Mouse (Mus musculus) liver, embryonic 14.5 days (tissue): ENCODE measurements around the gene Hnrnpll. TPM values are rescaled to one million over a fixed set of nuclear protein-coding genes. Genes with fewer than 3 reads are reported as not detected.

Source experiments
- ATAC-seq: fragments of 200-750 bp; cut with Nextera tagmentation; 2 replicates; pipeline ENCODE4 v1.8.0; 2017; ENCODE audit warnings: moderate number of reproducible peaks, mild to moderate bottlenecking, moderate library complexity; ENCODE audit not compliant: insufficient read depth
- DNase-seq, 3 experiments: peaks; one replicate each; pipeline ENCODE4 v3.0.0-alpha.2; 2012 to 2013; ENCODE audit warnings: low read depth in 3 of 3, low spot score in 3 of 3
- H3K27ac ChIP-seq: fragments of 300-500 bp; sonication (generic); 2 replicates; pipeline ENCODE4 v1.5.1; 2014; ENCODE audit warnings: moderate library complexity, mild to moderate bottlenecking, control low read depth, inconsistent platforms
- H3K27me3 ChIP-seq: fragments of 300-500 bp; sonication (generic); 2 replicates; pipeline ENCODE4 v1.6.1; 2014; ENCODE audit warnings: mild to moderate bottlenecking, low read length, moderate library complexity; ENCODE audit not compliant: control insufficient read depth, insufficient read depth
- H3K36me3 ChIP-seq: fragments of 300-500 bp; sonication (generic); replicated peaks from 2 replicates; pipeline ENCODE4 v1.6.1; 2014; ENCODE audit warnings: low read depth; ENCODE audit not compliant: control insufficient read depth, insufficient read depth
- H3K4me1 ChIP-seq, 2 experiments: fragments of 200-500 bp in 1 of 2; fragments of 300-500 bp in 1 of 2; sonication (generic) in 1 of 2; replicated peaks; 2 replicates each; pipeline ENCODE4 v1.6.1; 2012 to 2014; ENCODE audit warnings: antibody characterized with exemption in 1 of 2, inconsistent platforms in 1 of 2, low read length in 1 of 2; ENCODE audit not compliant: control insufficient read depth in 2 of 2, insufficient read depth in 2 of 2
- H3K4me2 ChIP-seq: fragments of 300-500 bp; sonication (generic); 2 replicates; pipeline ENCODE4 v1.6.1; 2014; ENCODE audit warnings: low read depth, mild to moderate bottlenecking, control low read depth, moderate library complexity
- H3K4me3 ChIP-seq, 2 experiments: fragments of 200-500 bp in 1 of 2; fragments of 300-500 bp in 1 of 2; sonication (generic) in 1 of 2; 2 replicates each; pipeline ENCODE4 v1.5.1; 2012 to 2014; ENCODE audit warnings: low read depth in 2 of 2, low read length in 2 of 2, mild to moderate bottlenecking in 2 of 2, control low read depth in 1 of 2, inconsistent platforms in 1 of 2, moderate library complexity in 1 of 2; ENCODE audit not compliant: insufficient read depth in 1 of 2
- H3K9ac ChIP-seq: fragments of 300-500 bp; sonication (generic); replicated peaks from 2 replicates; pipeline ENCODE4 v1.6.1; 2014; ENCODE audit warnings: mild to moderate bottlenecking, control low read depth, moderate library complexity
- H3K9me3 ChIP-seq: fragments of 300-500 bp; sonication (generic); 2 replicates; pipeline ENCODE4 v1.6.1; 2016; ENCODE audit warnings: low read length, mixed read lengths; ENCODE audit not compliant: control insufficient read depth
- CTCF ChIP-seq: IDR thresholded peaks from 2 replicates; pipeline ENCODE4 v1.5.1; 2016; ENCODE audit warnings: antibody characterized with exemption, low read depth, control low read depth
- EP300 ChIP-seq: IDR thresholded peaks from 2 replicates; pipeline ENCODE4 v1.6.1; 2016; ENCODE audit warnings: antibody characterized with exemption, low read depth
- WGBS: fragments of 180-500 bp; shearing (Covaris S2); extraction: QIAGEN DNeasy Blood & Tissue Kit; methylation state at CpG from one replicate; pipeline ENCODE4 v1.1.7; 2014; ENCODE audit not compliant: insufficient replicate concordance; 5-methylcytosine and 5-hydroxymethylcytosine counted together
- polyA plus RNA-seq, 2 experiments: library from polyadenylated mRNA; depleted of rRNA in 1 of 2; stranded (reverse) in 1 of 2; unstranded in 1 of 2; fragments of >200 nt; fragmentation: Nextera tagmentation in 1 of 2; extraction: Ambion mirVana in 1 of 2; gene quantifications; 2 replicates each; pipeline versions ENCODE4 v1.2.1 to v1.2.3; 2012 to 2014

The Hnrnpll gene
- polyA plus RNA-seq, 2 experiments = 23.1 to 23.5 TPM

DNA sequence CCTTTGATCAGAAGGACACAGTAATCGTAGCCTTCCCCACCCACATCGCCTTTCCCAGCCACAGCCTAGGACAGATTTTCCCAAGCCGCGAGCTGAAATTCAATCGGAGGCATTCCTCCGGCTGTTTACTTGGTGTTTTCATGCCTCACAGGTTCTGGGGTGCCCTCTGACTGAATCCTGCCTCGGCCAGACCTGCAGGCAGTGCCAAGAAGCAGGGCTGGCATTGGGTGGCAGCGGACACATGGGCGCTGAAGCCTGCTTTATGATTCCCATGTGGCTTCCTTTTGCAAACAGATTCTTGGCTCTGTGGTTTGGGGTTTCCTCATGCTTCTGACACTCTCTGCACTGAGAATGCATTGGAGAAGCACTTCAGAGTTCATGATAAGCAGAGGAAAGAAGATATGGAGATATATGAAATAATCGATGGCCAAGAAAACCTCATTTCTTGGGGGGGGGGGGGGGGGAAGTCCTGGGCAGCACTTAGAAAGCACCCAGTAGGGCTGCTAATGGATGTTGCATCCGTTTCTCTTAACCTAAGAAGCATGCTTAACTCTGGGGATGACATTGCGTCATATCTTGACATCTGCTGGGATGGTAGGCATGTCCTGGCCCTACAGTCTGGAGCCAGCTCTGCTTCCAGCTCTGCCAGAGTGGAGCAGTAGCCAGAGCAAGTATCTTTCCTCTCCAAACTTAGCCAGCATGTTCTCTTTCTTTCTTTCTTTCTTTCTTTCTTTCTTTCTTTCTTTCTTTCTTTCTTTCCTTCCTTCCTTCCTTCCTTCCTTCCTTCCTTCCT is 70.8 kb downstream of the Hnrnpll start:
- no peak for ATAC-seq
- 53% methylated on average over 12 of the region's 12 CpGs for WGBS

GRCm38 (mm10) chr17:79990161-79990560 is 72.0 kb downstream of the Hnrnpll start:
- Histone ChIP-seq H3K27me3 (no peaks in the 10 kb centered on the region), H3K4me3 (no peak overlapping the region), H3K9ac (no peak overlapping the region), H3K9me3 (no peaks in the 10 kb centered on the region), H3K4me1 (no peaks in the 10 kb centered on the region), H3K27ac (no peak overlapping the region), H3K36me3 (no peaks in the 10 kb centered on the region), H3K4me2 (no peak overlapping the region)
- TF ChIP-seq CTCF = no peak
- no peak for TF ChIP-seq EP300
- WGBS = 75% methylated on average over 7 of the region's 7 CpGs
- DNase-seq = no peak
- ATAC-seq = no peak

More for the DNA sequence above, 70.8 kb downstream of the Hnrnpll start:
- H3K9me3 ChIP-seq = no peaks in the 10 kb centered on the region
- TF ChIP-seq EP300 = no peak
- TF ChIP-seq CTCF = no peak
- H3K4me2 ChIP-seq = no peak overlapping the region
- no peaks in the 10 kb centered on the region for H3K36me3 ChIP-seq
- H3K9ac ChIP-seq = no peak overlapping the region
- H3K4me1 ChIP-seq = no peaks in the 10 kb centered on the region
- H3K27ac ChIP-seq = no peak overlapping the region
- no peak overlapping the region for H3K4me3 ChIP-seq
- no peak for DNase-seq
- H3K27me3 ChIP-seq = no peaks in the 10 kb centered on the region

GRCm38 (mm10) chr17:79984450-79984849 is 77.7 kb downstream of the Hnrnpll start:
- Histone ChIP-seq H3K4me1 (peaks cover 0 to 7% of the 10 kb centered on the region in 2 experiments; a peak in 2 of 4 replicates), H3K36me3 (no peaks in the 10 kb centered on the region), H3K4me3 (no peak overlapping the region), H3K9me3 (no peaks in the 10 kb centered on the region), H3K4me2 (no peak overlapping the region), H3K27me3 (no peaks in the 10 kb centered on the region), H3K9ac (no peak overlapping the region), H3K27ac (no peak overlapping the region)
- DNase-seq = no peak
- no peak for TF ChIP-seq CTCF
- TF ChIP-seq EP300 = no peak
- WGBS = 74% methylated on average over 7 of the region's 7 CpGs
- ATAC-seq = no peak

- Histone ChIP-seq H3K27ac (no peak overlapping the region), H3K4me3 (no peak overlapping the region), H3K9me3 (no peaks in the 10 kb centered on the region), H3K4me1 (peaks cover 0 to 7% of the 10 kb centered on the region in 2 experiments; a peak in 2 of 4 replicates), H3K9ac (no peak overlapping the region), H3K4me2 (no peak overlapping the region), H3K36me3 (no peaks in the 10 kb centered on the region), H3K27me3 (no peaks in the 10 kb centered on the region)
- DNase-seq (no peak), ATAC-seq (no peak)
- 71% methylated on average over 8 of the region's 8 CpGs for WGBS
- TF ChIP-seq EP300 (no peak), CTCF (no peak)
Observed at GRCm38 (mm10) chr17:79982955-79983529, 79.1 kb downstream of the Hnrnpll start.

GRCm38 (mm10) chr17:79982548-79982947 is 79.6 kb downstream of the Hnrnpll start:
- no peak overlapping the region for H3K9ac ChIP-seq
- H3K4me2 ChIP-seq = no peak overlapping the region
- ATAC-seq (no peak), DNase-seq (no peak)
- H3K9me3 ChIP-seq = no peaks in the 10 kb centered on the region
- H3K4me3 ChIP-seq = no peak overlapping the region
- WGBS = 32% methylated on average over 7 of the region's 7 CpGs
- peaks cover 0 to 12% of the 10 kb centered on the region in 2 experiments; a peak in 2 of 4 replicates for H3K4me1 ChIP-seq
- no peak overlapping the region for H3K27ac ChIP-seq
- H3K36me3 ChIP-seq = no peaks in the 10 kb centered on the region
- TF ChIP-seq EP300 (no peak), CTCF (no peak)
- H3K27me3 ChIP-seq = no peaks in the 10 kb centered on the region
